Mouse (Mus musculus) midbrain, embryonic 15.5 days (tissue): ENCODE results near the gene Galnt2. TPM values are rescaled to one million over a fixed set of nuclear protein-coding genes. Genes with fewer than 3 reads are reported as not detected.

Source experiments
- ATAC-seq: fragments of 200-750 bp; cut with Nextera tagmentation; replicated peaks from 2 replicates; pipeline ENCODE4 v1.8.0; 2017; ENCODE audit warnings: moderate TSS enrichment
- H3K27ac ChIP-seq: fragments of 300-500 bp; sonication (generic); 2 replicates; pipeline ENCODE4 v1.5.1; 2015; ENCODE audit warnings: mild to moderate bottlenecking, inconsistent platforms
- H3K27me3 ChIP-seq: fragments of 300-500 bp; sonication (generic); replicated peaks from 2 replicates; pipeline ENCODE4 v1.6.1; 2015; ENCODE audit warnings: inconsistent platforms
- H3K36me3 ChIP-seq: fragments of 300-500 bp; sonication (generic); replicated peaks from 2 replicates; pipeline ENCODE4 v1.6.1; 2015; ENCODE audit warnings: inconsistent platforms
- H3K4me1 ChIP-seq: fragments of 300-500 bp; sonication (generic); 2 replicates; pipeline ENCODE4 v1.6.1; 2015; ENCODE audit warnings: inconsistent platforms
- H3K4me2 ChIP-seq: fragments of 300-500 bp; sonication (generic); 2 replicates; pipeline ENCODE4 v1.6.1; 2015; ENCODE audit warnings: inconsistent platforms, mild to moderate bottlenecking, moderate library complexity
- H3K4me3 ChIP-seq: fragments of 300-500 bp; sonication (generic); 2 replicates; pipeline ENCODE4 v1.5.1; 2015; ENCODE audit warnings: mild to moderate bottlenecking, inconsistent platforms
- H3K9ac ChIP-seq: fragments of 300-500 bp; sonication (generic); 2 replicates; pipeline ENCODE4 v1.6.1; 2015; ENCODE audit warnings: mild to moderate bottlenecking, inconsistent platforms
- H3K9me3 ChIP-seq: fragments of 300-500 bp; sonication (generic); 2 replicates; pipeline ENCODE4 v1.6.1; 2016; ENCODE audit warnings: inconsistent platforms
- WGBS: fragments of 180-500 bp; shearing (Covaris S2); methylation state at CpG from one replicate; pipeline ENCODE4 v1.1.7; 2015; ENCODE audit warnings: mixed read lengths; 5-methylcytosine and 5-hydroxymethylcytosine counted together
- polyA plus RNA-seq: library from polyadenylated mRNA; unstranded; fragments of >200 nt; fragmentation: Nextera tagmentation; extraction: Ambion mirVana; gene quantifications from 2 replicates; pipeline ENCODE4 v1.2.1, GENCODE M21; 2015

Galnt2 gene
- polyA plus RNA-seq, 1 experiment from 2014 or later, result 67.4 TPM

- Histone ChIP-seq H3K4me3 (no peak overlapping the region), H3K4me2 (no peak overlapping the region), H3K9me3 (no peaks in the 10 kb centered on the region), H3K27me3 (no peaks in the 10 kb centered on the region), H3K27ac (peak overlapping the region; percentile 71), H3K4me1 (peaks cover 56% of the 10 kb centered on the region), H3K9ac (no peak overlapping the region), H3K36me3 (no peaks in the 10 kb centered on the region)
- WGBS, result 62% methylated on average over 4 of the region's 4 CpGs
- ATAC-seq, result no peak
Observed at GRCm38 (mm10) chr8:124286461-124287124, 55.4 kb downstream of the Galnt2 start.

DNA sequence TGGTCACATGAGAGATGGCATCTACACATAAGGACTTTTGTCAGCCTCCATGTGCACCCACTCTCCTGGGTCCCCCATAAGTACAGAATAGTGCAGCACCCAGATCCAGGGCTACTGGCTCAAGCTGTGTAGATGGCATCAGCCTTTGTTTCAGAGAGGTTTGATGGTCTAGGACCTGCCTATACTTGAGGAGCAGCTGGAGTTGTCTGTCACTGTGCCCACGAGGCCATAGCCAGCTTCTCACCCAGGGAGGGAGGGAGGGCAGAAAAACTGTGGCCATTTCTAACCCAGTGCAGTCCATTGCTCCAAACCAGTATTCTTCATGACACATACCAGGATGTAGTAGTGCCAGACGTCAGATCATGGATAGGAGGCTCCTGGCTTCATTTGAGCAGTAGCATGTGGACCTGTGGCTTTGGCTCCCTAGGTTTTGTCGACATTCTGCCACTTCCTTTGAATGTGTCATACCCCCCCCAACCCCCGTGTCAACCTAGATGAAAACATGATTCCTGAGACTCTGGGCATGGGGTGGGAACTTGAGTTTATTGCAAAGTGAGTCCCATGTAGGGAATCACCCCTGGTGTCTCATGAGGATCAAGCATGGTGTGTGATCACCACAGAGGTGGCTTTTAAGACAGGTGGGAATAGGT, 57.1 kb downstream of the Galnt2 start:
- Histone ChIP-seq H3K27me3 (no peaks in the 10 kb centered on the region), H3K4me1 (peaks cover 46% of the 10 kb centered on the region), H3K4me3 (no peak overlapping the region), H3K27ac (no peak overlapping the region), H3K36me3 (no peaks in the 10 kb centered on the region), H3K9ac (no peak overlapping the region), H3K9me3 (no peaks in the 10 kb centered on the region), H3K4me2 (no peak overlapping the region)
- 87% methylated on average over 4 of the region's 4 CpGs for WGBS
- no peak for ATAC-seq

GRCm38 (mm10) chr8:124289481-124290050, 58.4 kb downstream of the Galnt2 start:
- no peak for ATAC-seq
- Histone ChIP-seq H3K27ac (no peak overlapping the region), H3K36me3 (no peaks in the 10 kb centered on the region), H3K9me3 (no peaks in the 10 kb centered on the region), H3K4me2 (no peak overlapping the region), H3K4me1 (peaks cover 43% of the 10 kb centered on the region), H3K9ac (no peak overlapping the region), H3K4me3 (no peak overlapping the region), H3K27me3 (no peaks in the 10 kb centered on the region)
- WGBS, result 85% methylated on average over 5 of the region's 5 CpGs

GRCm38 (mm10) chr8:124290911-124291691, 59.9 kb downstream of the Galnt2 start:
- no peaks in the 10 kb centered on the region for H3K9me3 ChIP-seq
- H3K27ac ChIP-seq, result no peak overlapping the region
- H3K27me3 ChIP-seq, result no peaks in the 10 kb centered on the region

DNA sequence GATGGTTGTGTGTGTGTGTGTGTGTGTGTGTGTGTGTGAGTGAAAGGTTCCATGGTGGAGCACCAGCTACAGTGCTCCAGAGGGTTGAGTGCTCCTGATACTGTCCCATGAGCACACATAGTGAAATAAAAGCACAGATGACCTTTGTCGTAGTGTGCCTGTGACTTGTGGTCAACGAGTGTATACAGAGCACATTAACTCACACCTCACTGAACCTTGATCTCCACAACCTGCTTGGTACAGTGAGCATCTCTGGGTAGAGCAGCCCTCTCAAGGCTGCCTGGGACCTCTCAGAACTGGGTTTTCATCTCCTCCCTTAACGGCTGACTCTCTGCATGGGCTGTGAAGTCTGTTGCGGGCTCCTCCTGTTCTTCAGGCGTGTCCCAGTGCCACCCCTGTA, 60.5 kb downstream of the Galnt2 start:
- Histone ChIP-seq H3K4me3 (no peak overlapping the region), H3K4me2 (no peak overlapping the region), H3K9ac (no peak overlapping the region), H3K27me3 (no peaks in the 10 kb centered on the region), H3K27ac (no peak overlapping the region), H3K9me3 (no peaks in the 10 kb centered on the region), H3K36me3 (peaks cover 4% of the 10 kb centered on the region; the same call in 1 of the 2 replicates), H3K4me1 (peaks cover 24% of the 10 kb centered on the region)
- ATAC-seq, result no peak
- 92% methylated on average over 5 of the region's 5 CpGs for WGBS

More at GRCm38 (mm10) chr8:124290911-124291691, 59.9 kb downstream of the Galnt2 start:
- Histone ChIP-seq H3K4me2 (no peak overlapping the region), H3K4me3 (no peak overlapping the region), H3K36me3 (peaks cover 4% of the 10 kb centered on the region; the same call in 1 of the 2 replicates), H3K9ac (no peak overlapping the region), H3K4me1 (peaks cover 30% of the 10 kb centered on the region)
- WGBS, result 86% methylated on average over 9 of the region's 9 CpGs
- no peak for ATAC-seq

DNA sequence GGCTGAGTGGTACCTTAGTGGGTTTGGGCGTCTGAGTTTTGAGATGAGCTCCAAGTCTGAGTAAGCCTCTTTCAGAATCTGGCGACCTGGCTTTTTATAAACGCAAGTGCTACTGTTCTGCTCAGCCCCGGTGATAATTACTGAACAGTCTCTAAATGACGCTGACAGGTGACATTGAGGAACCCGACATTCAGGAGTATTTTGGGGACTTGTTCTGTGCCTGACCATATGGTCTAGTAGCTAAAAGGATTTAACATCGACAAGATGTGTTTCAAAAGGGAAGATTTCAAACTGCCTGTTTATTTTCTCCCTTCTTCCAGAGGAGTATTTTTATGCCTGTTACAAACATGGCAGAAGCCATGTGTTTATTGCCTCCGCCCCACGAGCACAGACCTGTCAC, 61.8 kb downstream of the Galnt2 start:
- H3K27ac ChIP-seq, result no peak overlapping the region
- peaks cover 19% of the 10 kb centered on the region for H3K4me1 ChIP-seq
- no peaks in the 10 kb centered on the region for H3K9me3 ChIP-seq
- H3K27me3 ChIP-seq, result no peaks in the 10 kb centered on the region
- no peak overlapping the region for H3K4me3 ChIP-seq
- H3K36me3 ChIP-seq, result peaks cover 4% of the 10 kb centered on the region; the same call in 1 of the 2 replicates
- no peak for ATAC-seq
- WGBS, result 77% methylated on average over 9 of the region's 9 CpGs
- no peak overlapping the region for H3K4me2 ChIP-seq
- H3K9ac ChIP-seq, result no peak overlapping the region

DNA sequence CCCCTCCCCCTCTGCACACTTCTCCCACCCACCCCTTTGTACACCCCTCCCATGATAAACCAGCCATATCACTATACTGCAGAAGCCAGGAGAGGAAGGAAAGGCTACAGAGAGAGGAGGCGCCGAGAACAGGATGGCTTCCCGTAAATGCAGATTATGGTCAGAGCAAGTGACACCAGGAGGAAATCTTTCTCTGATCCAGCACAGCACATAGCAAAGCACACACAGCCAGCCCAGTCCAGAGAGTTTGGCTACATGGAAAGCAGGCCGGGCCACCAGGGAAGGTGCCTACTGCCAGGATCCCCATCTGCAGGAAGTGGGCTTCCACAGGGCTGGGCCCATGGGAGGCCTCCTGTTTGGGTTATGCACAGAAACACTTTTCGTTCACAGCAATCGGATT, 63.2 kb downstream of the Galnt2 start:
- WGBS, result 77% methylated on average over 6 of the region's 6 CpGs
- Histone ChIP-seq H3K27me3 (no peaks in the 10 kb centered on the region), H3K27ac (no peak overlapping the region), H3K9me3 (no peaks in the 10 kb centered on the region), H3K4me3 (no peak overlapping the region), H3K9ac (no peak overlapping the region), H3K36me3 (peaks cover 4% of the 10 kb centered on the region; the same call in 1 of the 2 replicates), H3K4me1 (peaks cover 19% of the 10 kb centered on the region), H3K4me2 (no peak overlapping the region)
- no peak for ATAC-seq

DNA sequence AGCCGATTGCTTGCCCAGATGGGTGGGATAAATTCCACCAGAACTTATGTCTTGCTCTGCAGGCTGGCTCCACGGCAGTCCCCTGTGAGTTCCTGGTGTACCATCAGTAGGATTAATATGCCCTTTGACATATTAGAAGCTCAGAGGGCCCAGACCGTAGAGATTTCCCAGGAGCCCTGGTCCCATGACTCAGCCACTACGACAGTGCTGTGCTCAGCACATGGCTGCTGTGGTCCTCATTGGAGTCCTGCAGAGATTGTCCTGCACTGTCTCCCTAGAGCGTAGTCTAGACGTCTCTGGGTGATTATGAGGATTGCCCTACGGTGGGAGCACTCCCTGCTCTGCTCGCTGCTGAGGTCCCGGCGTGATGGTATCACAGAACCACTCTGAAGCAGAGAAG, 63.7 kb downstream of the Galnt2 start:
- Histone ChIP-seq H3K4me2 (no peak overlapping the region), H3K9me3 (no peaks in the 10 kb centered on the region), H3K9ac (no peak overlapping the region), H3K27ac (no peak overlapping the region), H3K36me3 (peaks cover 4% of the 10 kb centered on the region; the same call in 1 of the 2 replicates), H3K27me3 (no peaks in the 10 kb centered on the region), H3K4me1 (peaks cover 19% of the 10 kb centered on the region), H3K4me3 (no peak overlapping the region)
- ATAC-seq, result no peak
- WGBS, result 76% methylated on average over 10 of the region's 10 CpGs

GRCm38 (mm10) chr8:124295357-124295756, 64.2 kb downstream of the Galnt2 start:
- Histone ChIP-seq H3K9ac (no peak overlapping the region), H3K9me3 (no peaks in the 10 kb centered on the region), H3K27ac (no peak overlapping the region), H3K27me3 (no peaks in the 10 kb centered on the region), H3K36me3 (peaks cover 4% of the 10 kb centered on the region; the same call in 1 of the 2 replicates), H3K4me3 (no peak overlapping the region), H3K4me1 (peaks cover 19% of the 10 kb centered on the region), H3K4me2 (no peak overlapping the region)
- no peak for ATAC-seq
- WGBS, result 94% methylated on average over 6 of the region's 6 CpGs

DNA sequence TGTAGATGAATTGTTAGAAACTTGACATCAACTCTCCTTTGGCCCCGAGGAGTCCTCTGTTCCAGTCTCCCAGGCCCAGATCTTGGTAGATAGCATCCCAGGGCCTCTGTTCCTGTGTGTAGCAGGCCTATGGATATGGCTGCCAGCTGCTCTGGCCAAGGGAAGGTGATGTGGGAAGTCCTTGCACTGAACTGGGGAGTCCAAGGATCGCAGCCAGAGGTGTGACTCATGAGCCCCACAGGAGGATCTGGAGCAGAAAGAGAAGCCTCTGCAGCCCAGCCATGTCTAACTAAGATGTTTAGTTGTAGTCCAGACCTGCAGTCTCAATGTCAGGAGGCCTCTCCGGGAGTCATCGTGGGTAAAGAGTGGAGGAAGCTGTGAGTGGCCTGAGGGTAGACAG, 70.3 kb downstream of the Galnt2 start:
- H3K27ac ChIP-seq, result no peak overlapping the region
- no peaks in the 10 kb centered on the region; the same call in 1 of the 2 replicates for H3K36me3 ChIP-seq
- WGBS, result 95% methylated on average over 4 of the region's 4 CpGs
- ATAC-seq, result no peak
- H3K4me1 ChIP-seq, result 0 out of 2 replicates have a peak, but pooled peaks cover 8% of the 10 kb centered on the region
- H3K4me2 ChIP-seq, result no peak overlapping the region
- no peaks in the 10 kb centered on the region for H3K9me3 ChIP-seq
- H3K9ac ChIP-seq, result no peak overlapping the region
- H3K27me3 ChIP-seq, result no peaks in the 10 kb centered on the region
- no peak overlapping the region for H3K4me3 ChIP-seq

- no peak overlapping the region for H3K9ac ChIP-seq
- WGBS, result 86% methylated on average over 7 of the region's 7 CpGs
- 0 out of 2 replicates have a peak, but pooled peaks cover 8% of the 10 kb centered on the region for H3K4me1 ChIP-seq
- H3K27me3 ChIP-seq, result no peaks in the 10 kb centered on the region
- H3K27ac ChIP-seq, result no peak overlapping the region
- ATAC-seq, result no peak
- no peak overlapping the region for H3K4me3 ChIP-seq
- no peaks in the 10 kb centered on the region; the same call in 1 of the 2 replicates for H3K36me3 ChIP-seq
- H3K9me3 ChIP-seq, result no peaks in the 10 kb centered on the region
- no peak overlapping the region for H3K4me2 ChIP-seq
Observed at GRCm38 (mm10) chr8:124301935-124302555, 70.9 kb downstream of the Galnt2 start.
